Mouse (Mus musculus) heart, postnatal 0 days (tissue): ENCODE measurements at regions not wholly inside any gene's neighbourhood (a gene's known extent, or its start where the extent isn't known, plus 50 kb on each side); places are given as distances from the start of the nearest gene placed in this dataset.

Source experiments
- CTCF ChIP-seq: IDR thresholded peaks from 2 replicates; pipeline ENCODE4 v1.5.1; 2016; ENCODE audit warnings: antibody characterized with exemption, control low read depth, low read depth
- EP300 ChIP-seq: IDR thresholded peaks from 2 replicates; pipeline ENCODE4 v1.6.1; 2016; ENCODE audit warnings: antibody characterized with exemption, low read depth

- TF ChIP-seq CTCF (no peak), EP300 (no peak)
Measured at GRCm38 (mm10) chr12:68604524-68605299, 554.3 kb downstream of the Rps29 start.
